Mouse (Mus musculus) left cerebral cortex, adult 2 months (tissue): ENCODE data around the gene Adamts17. TPM values are rescaled to one million over a fixed set of nuclear protein-coding genes. Genes with fewer than 3 reads are reported as not detected.

ENCODE experiments used
- DNase-seq, 2 experiments: peaks; one replicate each; pipeline ENCODE4 v3.0.0; 2021 to 2022; ENCODE audit warnings: low spot score in 2 of 2, mixed read lengths in 1 of 2; ENCODE audit errors: extremely low spot score in 1 of 2
- H3K27ac ChIP-seq: fragments of 200-600 bp; 2 replicates; pipeline ENCODE4 v1.8.1; 2022
- H3K4me3 ChIP-seq: fragments of 200-600 bp; 2 replicates; pipeline ENCODE4 v1.8.1; 2022
- CTCF ChIP-seq: fragments of 200-600 bp; IDR thresholded peaks from 2 replicates; pipeline ENCODE4 v1.8.1; 2022; ENCODE audit warnings: antibody characterized with exemption, mild to moderate bottlenecking, moderate library complexity
- intact Hi-C: fragments of 180-260 bp; cut with DNase I; formaldehyde crosslinking; loops from one replicate; pipeline ENCODE4 v1.15.1; 2025
- total RNA-seq, 2 experiments: library from RNA; stranded (reverse); gene quantifications; 2 replicates each; pipeline ENCODE4 v1.2.3; 2021

Gene Adamts17
- total RNA-seq, 2 experiments from 2014 or later: 13.1 to 13.6 TPM

- no peak overlapping the region for H3K4me3 ChIP-seq
- no peak overlapping the region for H3K27ac ChIP-seq
- no peak for DNase-seq
- TF ChIP-seq CTCF: no peak
- intact Hi-C loops: no loop called here
Measured at GRCm38 (mm10) chr7:66812289-66812688, 27.2 kb upstream of the Adamts17 start.

GRCm38 (mm10) chr7:66812737-66813136, 26.8 kb upstream of the Adamts17 start:
- no peak for TF ChIP-seq CTCF
- DNase-seq: peak; percentile 18 to 36
- intact Hi-C loops: no loop called here
- Histone ChIP-seq H3K4me3 (no peak overlapping the region), H3K27ac (no peak overlapping the region)

GRCm38 (mm10) chr7:66813172-66813571, 26.4 kb upstream of the Adamts17 start:
- no peak for DNase-seq

DNA sequence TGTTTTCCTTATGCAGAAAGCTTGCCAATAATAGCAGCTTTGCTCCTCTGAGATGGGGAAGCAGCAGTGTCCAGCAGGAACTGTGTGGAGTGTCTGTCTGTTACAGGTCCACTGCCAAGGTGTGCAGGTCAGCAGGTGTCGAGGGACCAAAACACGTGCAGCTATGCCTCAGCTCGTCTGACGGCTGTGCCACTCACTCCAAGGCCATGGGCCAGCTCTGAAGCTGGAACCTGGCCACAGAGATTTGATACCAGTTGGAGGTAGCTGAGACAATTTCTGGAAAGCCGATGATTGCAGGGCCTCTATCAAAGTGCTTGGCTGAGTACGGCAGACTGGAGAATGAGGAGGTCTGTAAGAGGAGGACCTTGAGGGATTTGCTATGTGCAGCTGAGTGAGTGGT, 24.0 kb upstream of the Adamts17 start:
- DNase-seq: no peak
- no peak overlapping the region for H3K4me3 ChIP-seq
- intact Hi-C loops: no loop called here
- TF ChIP-seq CTCF: no peak
- H3K27ac ChIP-seq: no peak overlapping the region

More at GRCm38 (mm10) chr7:66813172-66813571, 26.4 kb upstream of the Adamts17 start:
- H3K4me3 ChIP-seq: no peak overlapping the region
- TF ChIP-seq CTCF: no peak
- intact Hi-C loops: no loop called here
- no peak overlapping the region for H3K27ac ChIP-seq

DNA sequence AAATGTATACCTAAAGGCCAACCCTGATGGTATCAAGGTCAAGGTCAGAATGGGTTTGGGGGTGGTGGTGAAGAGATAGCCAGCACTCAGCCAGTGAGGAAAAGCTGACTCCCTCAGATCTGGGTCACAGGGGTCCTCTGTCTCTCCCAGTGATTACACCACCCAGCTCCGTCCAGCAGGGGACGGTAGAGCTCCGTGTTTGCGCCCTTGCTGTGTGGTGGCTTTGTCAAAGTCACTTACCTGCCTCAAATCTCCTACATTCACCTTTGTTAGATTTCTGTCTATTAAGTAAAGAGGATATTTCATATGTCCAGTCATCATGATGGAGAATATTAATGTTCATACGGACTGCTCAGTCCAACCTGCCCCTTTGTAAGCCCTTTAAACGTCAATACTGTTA, 19.5 kb upstream of the Adamts17 start:
- peak; percentile 21 to 61 for DNase-seq
- no peak overlapping the region for H3K27ac ChIP-seq
- intact Hi-C loops: loop anchor here (2.0 kb wide), 1 partner anchor 379 kb away; no protein-coding TSS in a partner anchor
- no peak overlapping the region for H3K4me3 ChIP-seq
- peak; percentile 89 for TF ChIP-seq CTCF

GRCm38 (mm10) chr7:66830803-66831202, 8.7 kb upstream of the Adamts17 start:
- intact Hi-C loops: no loop called here
- no peak overlapping the region for H3K27ac ChIP-seq
- no peak overlapping the region for H3K4me3 ChIP-seq
- no peak for DNase-seq
- no peak for TF ChIP-seq CTCF

- intact Hi-C loops: no loop called here
- H3K4me3 ChIP-seq: no peak overlapping the region
- H3K27ac ChIP-seq: no peak overlapping the region
- no peak for TF ChIP-seq CTCF
- DNase-seq: no peak
Measured at GRCm38 (mm10) chr7:66831295-66831694, 8.2 kb upstream of the Adamts17 start.

DNA sequence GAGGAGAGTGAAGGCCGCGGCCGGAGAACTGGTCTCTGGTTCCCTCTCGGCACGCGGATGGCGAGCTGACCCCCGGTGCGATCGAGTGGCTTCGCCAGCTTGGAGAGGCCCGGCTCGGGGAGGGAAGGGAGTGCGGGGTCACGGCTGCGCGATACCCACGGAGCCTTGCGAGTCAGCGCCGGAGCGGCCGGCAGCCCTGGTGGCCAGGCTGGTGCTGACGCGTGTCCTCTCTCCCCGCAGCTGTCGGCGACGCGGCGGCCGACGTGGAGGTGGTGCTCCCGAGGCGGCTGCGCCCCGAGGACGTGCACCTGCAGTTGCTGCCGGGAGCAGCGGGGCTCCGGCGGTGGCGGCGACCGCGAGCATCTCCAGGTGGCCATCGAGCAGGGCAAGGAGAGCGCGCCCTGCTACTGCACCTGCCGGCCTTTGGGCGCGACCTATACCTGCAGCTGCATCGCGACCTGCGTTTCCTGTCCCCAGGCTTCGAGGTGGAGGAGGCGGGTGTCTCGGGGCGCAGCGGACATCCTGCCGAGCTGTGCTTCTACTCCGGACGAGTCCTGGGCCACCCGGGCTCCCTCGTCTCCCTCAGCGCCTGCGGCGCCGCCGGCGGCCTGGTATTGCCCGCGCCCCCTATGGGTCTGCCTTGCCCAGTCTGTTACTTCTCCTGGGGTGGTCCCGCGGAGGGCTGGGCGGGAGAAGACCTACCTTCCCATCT, 629 bp downstream of the Adamts17 start:
- Histone ChIP-seq H3K4me3 (peak overlapping the region; percentile 73), H3K27ac (peak overlapping the region; percentile 78)
- TF ChIP-seq CTCF: peak; percentile 48
- peak; percentile 41 to 62 for DNase-seq
- intact Hi-C loops: loop anchor here (5.0 kb wide), 3 partner anchors 147 to 792 kb away; no protein-coding TSS in a partner anchor

GRCm38 (mm10) chr7:66841165-66841564, 1.6 kb downstream of the Adamts17 start:
- intact Hi-C loops: loop anchor here (5.0 kb wide), 3 partner anchors 146 to 791 kb away; no protein-coding TSS in a partner anchor
- no peak for TF ChIP-seq CTCF
- peak overlapping the region; percentile 73 for H3K4me3 ChIP-seq
- no peak for DNase-seq
- peak overlapping the region; percentile 78 for H3K27ac ChIP-seq

DNA sequence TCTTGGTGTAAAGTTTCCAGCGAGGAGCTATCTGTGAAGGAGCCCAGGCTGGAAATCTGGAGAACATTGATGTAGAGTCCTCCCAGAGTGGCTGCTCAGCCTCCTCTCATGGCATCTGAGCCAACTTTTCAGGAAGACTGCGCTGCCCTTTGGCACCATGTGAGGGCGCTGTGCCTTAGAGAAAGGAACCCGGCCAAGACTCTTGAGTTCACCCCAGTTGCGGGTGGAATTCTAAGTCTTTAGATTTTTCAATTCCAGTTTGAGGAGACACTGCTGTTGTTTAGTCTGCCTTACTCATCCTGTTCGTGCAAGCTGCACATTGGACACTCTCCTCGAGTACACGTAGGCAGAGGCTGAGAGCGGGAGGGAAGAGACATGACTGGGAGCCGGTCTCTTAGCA, 2.5 kb downstream of the Adamts17 start:
- intact Hi-C loops: loop anchor here (1.0 to 5.0 kb wide), 7 partner anchors 27 to 790 kb away; no protein-coding TSS in a partner anchor
- peak overlapping the region; percentile 38; the same call in 1 of the 2 replicates for H3K27ac ChIP-seq
- TF ChIP-seq CTCF: peak; percentile 90
- peak overlapping the region; percentile 18; the same call in 1 of the 2 replicates for H3K4me3 ChIP-seq
- DNase-seq: peak; percentile 84 to 89

DNA sequence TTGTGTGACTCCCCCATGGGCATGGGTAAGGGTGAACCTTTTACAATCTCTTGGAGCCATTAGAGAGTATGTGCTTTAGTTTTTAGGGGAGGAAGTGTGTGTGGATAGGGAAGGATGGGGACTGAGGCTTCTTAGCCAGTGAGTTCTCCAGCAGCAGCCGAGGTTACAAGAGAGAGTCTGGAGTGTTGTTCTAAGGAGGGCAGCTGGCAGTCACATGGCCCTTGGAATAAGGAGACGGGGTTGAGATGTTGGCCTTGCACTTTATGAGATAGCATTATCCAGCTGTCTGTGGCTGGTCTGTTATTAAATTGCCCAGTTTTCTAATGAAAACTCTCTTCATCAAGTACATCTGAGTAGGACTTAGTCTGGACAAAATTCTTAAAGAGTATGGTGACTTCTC, 4.3 kb downstream of the Adamts17 start:
- intact Hi-C loops: loop anchor here (2.0 to 5.0 kb wide), 6 partner anchors 25 to 788 kb away; no protein-coding TSS in a partner anchor
- no peak overlapping the region for H3K27ac ChIP-seq
- no peak overlapping the region for H3K4me3 ChIP-seq
- no peak for DNase-seq
- no peak for TF ChIP-seq CTCF

DNA sequence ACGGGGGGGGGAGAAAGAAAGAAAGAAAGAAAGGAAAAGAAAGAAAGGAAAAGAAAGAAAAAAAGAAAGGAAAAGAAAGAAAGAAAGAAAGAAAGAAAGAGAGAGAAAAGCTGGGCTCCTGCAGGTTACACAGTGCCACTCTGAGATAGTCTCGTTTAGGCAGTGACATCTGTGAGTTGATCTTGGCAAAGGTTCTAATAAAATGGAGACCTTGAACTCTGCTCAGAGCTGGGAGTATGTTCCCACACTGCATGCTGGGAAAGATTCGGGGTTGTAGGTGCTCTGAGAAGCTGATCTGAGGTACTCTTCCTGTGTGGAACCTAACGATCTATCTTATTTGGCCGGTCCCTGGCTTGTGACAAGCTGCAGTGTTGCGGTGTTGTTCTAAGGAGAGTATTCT, 7.0 kb downstream of the Adamts17 start:
- intact Hi-C loops: no loop called here
- no peak overlapping the region for H3K27ac ChIP-seq
- TF ChIP-seq CTCF: no peak
- H3K4me3 ChIP-seq: no peak overlapping the region
- DNase-seq: no peak

DNA sequence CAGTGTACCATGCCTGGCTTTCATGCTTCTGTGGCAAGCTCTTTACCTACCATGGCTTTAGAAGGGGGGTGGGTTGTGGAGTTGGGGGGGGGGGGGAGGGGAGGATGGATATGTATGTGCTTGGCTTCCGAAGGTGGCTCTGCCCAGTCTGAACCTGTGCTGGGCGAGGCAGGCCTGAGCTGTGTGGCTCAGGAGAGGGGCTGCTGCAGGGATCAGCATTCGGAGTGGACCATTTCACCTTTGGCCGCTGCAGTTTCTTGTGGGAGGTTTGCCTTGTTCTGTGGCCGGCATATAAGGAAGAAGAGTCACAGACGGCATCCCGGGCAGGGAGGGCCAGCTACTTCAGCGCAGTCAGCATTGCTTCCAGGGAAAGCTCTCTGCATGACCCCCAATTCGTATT, 7.8 kb downstream of the Adamts17 start:
- no peak overlapping the region for H3K27ac ChIP-seq
- DNase-seq: no peak
- no peak overlapping the region for H3K4me3 ChIP-seq
- intact Hi-C loops: no loop called here
- no peak for TF ChIP-seq CTCF
